In the genomic region with DNA sequence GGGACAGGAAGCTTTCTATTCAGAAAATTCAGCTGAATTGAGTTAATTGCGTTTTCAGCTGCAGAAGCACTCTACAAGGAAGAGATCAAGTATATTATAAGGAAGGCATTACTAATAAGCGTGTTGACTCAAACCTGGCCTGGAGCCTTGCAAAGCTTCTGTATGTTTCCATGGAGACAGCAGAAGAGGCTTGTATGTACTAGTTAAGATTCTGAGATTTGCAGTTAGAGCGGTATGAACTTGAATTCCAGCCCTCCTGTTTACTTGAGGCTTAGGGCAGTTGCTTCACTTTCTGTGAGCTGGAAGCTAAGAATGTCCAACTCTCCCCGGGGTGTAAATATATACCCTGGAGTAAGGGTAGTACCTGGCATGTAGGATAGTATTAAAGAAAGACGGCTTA, we compare ENCODE assay signal across 20 mouse cellular contexts. TPM values are rescaled to one million over a fixed set of nuclear protein-coding genes. Genes with fewer than 3 reads are reported as not detected.
DNase-seq lines count a peak whose midpoint lies in the region; ATAC-seq lines count a peak whose summit lies in the region.
"Had no signal": no experiment of that assay in that cellular context is flagged by ENCODE, and none has a peak within 500 bp of the region (broad histone marks: within the 10 kb centered on the region; RNA-seq: fewer than 3 reads in every experiment).

No protein-coding gene starts in this region.

- no peak for ATAC-seq in midbrain, embryonic 14.5 days (ENCODE audit: low FRiP score, low TSS enrichment)
- no peak for ATAC-seq in midbrain, embryonic 13.5 days
- ATAC-seq in embryonic facial prominence, embryonic 15.5 days (ENCODE audit: insufficient number of reproducible peaks, low FRiP score, low TSS enrichment, low read depth) = peak; percentile 24; the same call in 1 of the 2 replicates
- no peak for ATAC-seq in kidney, embryonic 16.5 days (ENCODE audit: low FRiP score, low TSS enrichment)
- ATAC-seq: hindbrain, postnatal 0 days; Patski had no signal

- H3K4me3 ChIP-seq in midbrain, embryonic 14.5 days (replicated peaks; ENCODE audit: low read depth, low read length) = no peak overlapping the region
- H3K4me3 ChIP-seq in midbrain, embryonic 13.5 days (replicated peaks) = no peak overlapping the region
- H3K4me3 ChIP-seq in embryonic facial prominence, embryonic 15.5 days (replicated peaks) = no peak overlapping the region
- no peak overlapping the region for H3K4me3 ChIP-seq in kidney, embryonic 16.5 days (ENCODE audit: low read length)
- H3K4me3 ChIP-seq: forebrain, embryonic 12.5 days; heart, embryonic 12.5 days; limb, embryonic 13.5 days had no signal

- 81% methylated on average over 5 of the region's 5 CpGs for WGBS in midbrain, embryonic 14.5 days
- WGBS in midbrain, embryonic 13.5 days = 79% methylated on average over 5 of the region's 5 CpGs
- 41% methylated on average over 5 of the region's 5 CpGs for WGBS in embryonic facial prominence, embryonic 15.5 days
- 80% methylated on average over 5 of the region's 5 CpGs for WGBS in kidney, embryonic 16.5 days

- peak; percentile 20 for DNase-seq in midbrain, embryonic 14.5 days
- DNase-seq in brain, adult 2 months (ENCODE audit: low read depth, low spot score) = peak; percentile 50
- DNase-seq in lung, postnatal 25 days (ENCODE audit: low spot score) = peak; percentile 64
- no peak for DNase-seq in T-cell, adult 2 months (ENCODE audit: low spot score)
- DNase-seq in adipocyte (ENCODE audit: low spot score) = no peak
- DNase-seq: cerebellum, adult 11 months; cerebellum, postnatal 25 days; heart, postnatal 36 days; kidney, adult 11 months; kidney, postnatal 14 days; right cerebral cortex, postnatal 4 days had no signal

- no peaks in the 10 kb centered on the region for H3K27me3 ChIP-seq in midbrain, embryonic 14.5 days (ENCODE audit: control insufficient read depth, insufficient read depth, low read length)
- no peaks in the 10 kb centered on the region for H3K27me3 ChIP-seq in midbrain, embryonic 13.5 days
- H3K27me3 ChIP-seq in embryonic facial prominence, embryonic 15.5 days = no peaks in the 10 kb centered on the region
- no peaks in the 10 kb centered on the region for H3K27me3 ChIP-seq in kidney, embryonic 16.5 days (ENCODE audit: insufficient read depth, low read length)
- H3K27me3 ChIP-seq: forebrain, embryonic 12.5 days; heart, embryonic 12.5 days; limb, embryonic 13.5 days; Patski had no signal

- H3K9ac ChIP-seq in midbrain, embryonic 14.5 days (replicated peaks; ENCODE audit: low read length) = no peak overlapping the region
- H3K9ac ChIP-seq in midbrain, embryonic 13.5 days (replicated peaks) = no peak overlapping the region
- H3K9ac ChIP-seq in embryonic facial prominence, embryonic 15.5 days = no peak overlapping the region
- H3K9ac ChIP-seq in kidney, embryonic 16.5 days (replicated peaks; ENCODE audit: low read length) = no peak overlapping the region
- H3K9ac ChIP-seq: forebrain, embryonic 12.5 days; heart, embryonic 12.5 days; limb, embryonic 13.5 days; liver, embryonic 14.5 days had no signal

- no peaks in the 10 kb centered on the region for H3K9me3 ChIP-seq in midbrain, embryonic 14.5 days (ENCODE audit: control insufficient read depth, low read length)
- no peaks in the 10 kb centered on the region for H3K9me3 ChIP-seq in midbrain, embryonic 13.5 days
- no peaks in the 10 kb centered on the region for H3K9me3 ChIP-seq in embryonic facial prominence, embryonic 15.5 days (replicated peaks)
- H3K9me3 ChIP-seq in kidney, embryonic 16.5 days (ENCODE audit: low read length) = no peaks in the 10 kb centered on the region
- H3K9me3 ChIP-seq: forebrain, embryonic 12.5 days; heart, embryonic 12.5 days; limb, embryonic 13.5 days had no signal

- H3K36me3 ChIP-seq in midbrain, embryonic 14.5 days (ENCODE audit: control insufficient read depth, insufficient read depth, low read length) = no peaks in the 10 kb centered on the region
- H3K36me3 ChIP-seq in midbrain, embryonic 13.5 days = no peaks in the 10 kb centered on the region
- H3K36me3 ChIP-seq in embryonic facial prominence, embryonic 15.5 days = no peaks in the 10 kb centered on the region
- no peaks in the 10 kb centered on the region for H3K36me3 ChIP-seq in kidney, embryonic 16.5 days (ENCODE audit: insufficient read depth, low read length)
- H3K36me3 ChIP-seq: forebrain, embryonic 12.5 days; heart, embryonic 12.5 days; limb, embryonic 13.5 days had no signal

- no peak overlapping the region for H3K27ac ChIP-seq in midbrain, embryonic 14.5 days (replicated peaks; ENCODE audit: low read depth, low read length)
- H3K27ac ChIP-seq in midbrain, embryonic 13.5 days = no peak overlapping the region
- peak overlapping the region; percentile 66 for H3K27ac ChIP-seq in embryonic facial prominence, embryonic 15.5 days (replicated peaks)
- H3K27ac ChIP-seq in kidney, embryonic 16.5 days (ENCODE audit: low read length) = no peak overlapping the region
- H3K27ac ChIP-seq: forebrain, embryonic 12.5 days; hindbrain, postnatal 0 days; limb, embryonic 13.5 days; liver, embryonic 14.5 days had no signal

- H3K4me2 ChIP-seq in midbrain, embryonic 14.5 days (ENCODE audit: low read length) = no peak overlapping the region
- no peak overlapping the region for H3K4me2 ChIP-seq in midbrain, embryonic 13.5 days (replicated peaks)
- no peak overlapping the region for H3K4me2 ChIP-seq in embryonic facial prominence, embryonic 15.5 days (replicated peaks)
- H3K4me2 ChIP-seq in kidney, embryonic 16.5 days (replicated peaks; ENCODE audit: low read depth, low read length) = no peak overlapping the region
- H3K4me2 ChIP-seq: forebrain, embryonic 12.5 days; heart, embryonic 12.5 days; limb, embryonic 13.5 days had no signal

- H3K4me1 ChIP-seq in midbrain, embryonic 14.5 days (ENCODE audit: control insufficient read depth, insufficient read depth, low read length) = no peaks in the 10 kb centered on the region
- no peaks in the 10 kb centered on the region for H3K4me1 ChIP-seq in midbrain, embryonic 13.5 days (replicated peaks)
- H3K4me1 ChIP-seq in embryonic facial prominence, embryonic 15.5 days = peaks cover 9% of the 10 kb centered on the region
- no peaks in the 10 kb centered on the region for H3K4me1 ChIP-seq in kidney, embryonic 16.5 days (ENCODE audit: insufficient read depth, low read length)
- H3K4me1 ChIP-seq: forebrain, embryonic 12.5 days; heart, embryonic 12.5 days; limb, embryonic 13.5 days had no signal

RNA-seq across cellular contexts. Expression of gene Cdc42ep3, which starts 39.9 kb away (rescaled TPM):
- 42.4 and 46.5 TPM in 2 replicates for polyA plus RNA-seq in midbrain, embryonic 14.5 days (2014; fragmentation: Nextera tagmentation; extraction: Ambion mirVana)
- 31.7 and 36.6 TPM in 2 replicates for polyA plus RNA-seq in midbrain, embryonic 13.5 days (2015; fragmentation: Nextera tagmentation; extraction: Ambion mirVana)
- polyA plus RNA-seq in embryonic facial prominence, embryonic 15.5 days (2015; fragmentation: Nextera tagmentation; extraction: Ambion mirVana) = 68.8 and 84.8 TPM in 2 replicates
- 52.2 and 56.8 TPM in 2 replicates for polyA plus RNA-seq in kidney, embryonic 16.5 days (2015; fragmentation: Nextera tagmentation; extraction: Ambion mirVana)

Comparison
In these comparisons a context has a peak if more than half of its experiments do, and no peak if none do; other contexts are left out.
1. DNase-seq: peak in midbrain, embryonic 14.5 days (single experiment), brain, adult 2 months (single experiment) and lung, postnatal 25 days (single experiment); none in T-cell, adult 2 months (single experiment) and adipocyte (single experiment).